Comparison of ENCODE assay signal across 24 mouse cellular contexts in genomic region chr16:95245499-95245898, GRCm38 (mm10). TPM values are rescaled to one million over a fixed set of nuclear protein-coding genes. Genes with fewer than 3 reads are reported as not detected.
DNase-seq lines count a peak whose midpoint lies in the region; ATAC-seq and TF ChIP-seq lines count a peak whose summit lies in the region.
"Had no signal": no experiment of that assay in that cellular context is flagged by ENCODE, and none has a peak within 500 bp of the region (broad histone marks: within the 10 kb centered on the region; RNA-seq: fewer than 3 reads in every experiment).

No protein-coding gene starts in this region.

- no peak for ATAC-seq in heart, embryonic 16.5 days (replicated peaks; ENCODE audit: extremely low read depth, insufficient read depth, low FRiP score)
- no peak for ATAC-seq in heart, embryonic 12.5 days (ENCODE audit: insufficient number of reproducible peaks, low FRiP score)
- no peak for ATAC-seq in kidney, postnatal 0 days (replicated peaks; ENCODE audit: low FRiP score, low read depth)
- ATAC-seq in common myeloid progenitor, adult 5-6 weeks (replicated peaks; ENCODE audit: low read depth, poor library complexity, severe bottlenecking) = peak; percentile 14; the same call in 1 of the 2 replicates
- ATAC-seq in megakaryocyte progenitor cell, adult 5-6 weeks (replicated peaks; ENCODE audit: poor library complexity) = 0 out of 2 replicates have a peak, but pooled peaks have one; percentile 23
- ATAC-seq: CD4-positive, CD25-positive, alpha-beta regulatory T cell, adult 4 months; forebrain, embryonic 15.5 days; inflammation-experienced regulatory T-cells, adult 6 months; intestine, postnatal 0 days had no signal

- TF ChIP-seq CTCF in kidney, postnatal 0 days (IDR thresholded peaks at IDR 0.05; ENCODE audit: low read depth) = no peak

- no peak overlapping the region for H3K4me2 ChIP-seq in heart, embryonic 16.5 days (ENCODE audit: low read depth, low read length)
- no peak overlapping the region for H3K4me2 ChIP-seq in heart, embryonic 12.5 days
- H3K4me2 ChIP-seq in kidney, postnatal 0 days (ENCODE audit: low read length) = no peak overlapping the region
- H3K4me2 ChIP-seq: embryonic facial prominence, embryonic 15.5 days; forebrain, embryonic 15.5 days; hindbrain, embryonic 15.5 days had no signal

- DNase-seq in kidney, postnatal 0 days (ENCODE audit: low spot score) = no peak
- DNase-seq in kidney, postnatal 14 days = no peak
- DNase-seq in limb, embryonic 10.5 days (ENCODE audit: low spot score) = no peak
- DNase-seq: adrenal gland, adult 8-10 months; adrenal gland, postnatal 36 days; B cell, adult 2 months; cerebellum, adult 2 months; cerebellum, postnatal 10 days; embryo, embryonic 11 days; gastrocnemius, postnatal 36 days had no signal

- peaks cover 28% of the 10 kb centered on the region for H3K4me1 ChIP-seq in heart, embryonic 16.5 days (ENCODE audit: control insufficient read depth, insufficient read depth, low read length)
- peaks cover 29% of the 10 kb centered on the region for H3K4me1 ChIP-seq in heart, embryonic 12.5 days (replicated peaks)
- no peaks in the 10 kb centered on the region; the same call in 1 of the 2 replicates for H3K4me1 ChIP-seq in kidney, postnatal 0 days (replicated peaks; ENCODE audit: insufficient read depth, low read length)
- 0 out of 2 replicates have a peak, but pooled peaks cover 3% of the 10 kb centered on the region for H3K4me1 ChIP-seq in limb, embryonic 10.5 days
- H3K4me1 ChIP-seq: forebrain, embryonic 10.5 days; hindbrain, embryonic 10.5 days; hindbrain, embryonic 15.5 days had no signal

- H3K4me3 ChIP-seq in heart, embryonic 16.5 days (ENCODE audit: low read length) = no peak overlapping the region
- H3K4me3 ChIP-seq in heart, embryonic 12.5 days = no peak overlapping the region
- no peak overlapping the region for H3K4me3 ChIP-seq in kidney, postnatal 0 days (replicated peaks; ENCODE audit: low read depth, low read length)
- H3K4me3 ChIP-seq in limb, embryonic 10.5 days = no peak overlapping the region
- H3K4me3 ChIP-seq: embryonic facial prominence, embryonic 15.5 days; erythroblast, embryonic 14.5 days; forebrain, embryonic 10.5 days; forebrain, embryonic 15.5 days; hindbrain, embryonic 10.5 days; hindbrain, embryonic 15.5 days had no signal

- H3K36me3 ChIP-seq in heart, embryonic 16.5 days (ENCODE audit: control insufficient read depth, insufficient read depth) = no peaks in the 10 kb centered on the region
- no peaks in the 10 kb centered on the region for H3K36me3 ChIP-seq in heart, embryonic 12.5 days
- no peaks in the 10 kb centered on the region for H3K36me3 ChIP-seq in kidney, postnatal 0 days (ENCODE audit: insufficient read depth, low read length)
- no peaks in the 10 kb centered on the region for H3K36me3 ChIP-seq in limb, embryonic 10.5 days
- H3K36me3 ChIP-seq: embryonic facial prominence, embryonic 15.5 days; forebrain, embryonic 10.5 days; forebrain, embryonic 15.5 days; G1E; hindbrain, embryonic 10.5 days; hindbrain, embryonic 15.5 days had no signal

- H3K9me3 ChIP-seq in heart, embryonic 16.5 days (replicated peaks; ENCODE audit: control insufficient read depth, low read length) = no peaks in the 10 kb centered on the region
- no peaks in the 10 kb centered on the region for H3K9me3 ChIP-seq in heart, embryonic 12.5 days (replicated peaks)
- no peaks in the 10 kb centered on the region for H3K9me3 ChIP-seq in kidney, postnatal 0 days (replicated peaks; ENCODE audit: low read length)
- H3K9me3 ChIP-seq in limb, embryonic 10.5 days (replicated peaks) = no peaks in the 10 kb centered on the region
- H3K9me3 ChIP-seq: embryonic facial prominence, embryonic 15.5 days; forebrain, embryonic 10.5 days; forebrain, embryonic 15.5 days; G1E; hindbrain, embryonic 10.5 days; hindbrain, embryonic 15.5 days had no signal

- H3K9ac ChIP-seq in heart, embryonic 16.5 days (ENCODE audit: low read length) = no peak overlapping the region
- H3K9ac ChIP-seq in heart, embryonic 12.5 days = no peak overlapping the region
- H3K9ac ChIP-seq in kidney, postnatal 0 days (ENCODE audit: low read depth, low read length) = no peak overlapping the region
- H3K9ac ChIP-seq: embryonic facial prominence, embryonic 15.5 days; forebrain, embryonic 15.5 days; hindbrain, embryonic 15.5 days had no signal

- WGBS in heart, embryonic 16.5 days = 57% methylated on average over 3 of the region's 3 CpGs
- WGBS in heart, embryonic 12.5 days = 52% methylated on average over 3 of the region's 3 CpGs
- 82% methylated on average over 3 of the region's 3 CpGs for WGBS in kidney, postnatal 0 days
- 80% methylated on average over 3 of the region's 3 CpGs for WGBS in limb, embryonic 10.5 days

- H3K27me3 ChIP-seq in heart, embryonic 16.5 days (ENCODE audit: control insufficient read depth, insufficient read depth, low read length) = no peaks in the 10 kb centered on the region
- no peaks in the 10 kb centered on the region for H3K27me3 ChIP-seq in heart, embryonic 12.5 days (replicated peaks)
- H3K27me3 ChIP-seq in kidney, postnatal 0 days (ENCODE audit: insufficient read depth, low read length) = no peaks in the 10 kb centered on the region
- H3K27me3 ChIP-seq in limb, embryonic 10.5 days (ENCODE audit: low read depth, poor library complexity, severe bottlenecking) = no peaks in the 10 kb centered on the region
- H3K27me3 ChIP-seq: embryonic facial prominence, embryonic 15.5 days; forebrain, embryonic 15.5 days; hindbrain, embryonic 15.5 days had no signal

- peak overlapping the region; percentile 10 for H3K27ac ChIP-seq in heart, embryonic 16.5 days (ENCODE audit: low read length)
- no peak overlapping the region for H3K27ac ChIP-seq in heart, embryonic 12.5 days (ENCODE audit: poor library complexity, severe bottlenecking)
- 0 out of 2 replicates have a peak overlapping the region, but pooled peaks have one; percentile 22 for H3K27ac ChIP-seq in kidney, postnatal 0 days
- no peak overlapping the region for H3K27ac ChIP-seq in limb, embryonic 10.5 days
- H3K27ac ChIP-seq: embryonic facial prominence, embryonic 15.5 days; forebrain, embryonic 10.5 days; forebrain, embryonic 15.5 days; hindbrain, embryonic 10.5 days; hindbrain, embryonic 15.5 days had no signal

RNA-seq across cellular contexts. Expression of gene Kcnj15, which starts 11.9 kb away (rescaled TPM):
- 3.1 and 3.3 TPM in 2 replicates for polyA plus RNA-seq in heart, embryonic 16.5 days (2015; fragmentation: Nextera tagmentation; extraction: Ambion mirVana)
- 0.53 and 1.1 TPM in 2 replicates for polyA plus RNA-seq in heart, embryonic 12.5 days (2016; fragmentation: Nextera tagmentation; extraction: Ambion mirVana)
- 14.7 and 15.9 TPM in 2 replicates for polyA plus RNA-seq in kidney, postnatal 0 days (2015; fragmentation: Nextera tagmentation; extraction: Ambion mirVana)
- not detected in 2 replicates for total RNA-seq in common myeloid progenitor, adult 5-6 weeks (2017)
- not detected in 2 replicates for total RNA-seq in megakaryocyte progenitor cell, adult 5-6 weeks (2015)
- total RNA-seq in megakaryocyte progenitor cell, adult 5-6 weeks (2017) = under 0.01 TPM in 1 of 2 replicates, not detected in the other
- polyA plus RNA-seq in limb, embryonic 10.5 days (2016; fragmentation: Nextera tagmentation; extraction: Ambion mirVana) = 0.49 and 0.69 TPM in 2 replicates
- polyA plus RNA-seq: cerebellum, adult 2 months; G1E had no signal

Comparison
In these comparisons a context has a peak if more than half of its experiments do, and no peak if none do; other contexts are left out.
1. H3K27ac ChIP-seq: peak in heart, embryonic 16.5 days (single experiment) and kidney, postnatal 0 days (single experiment); none in heart, embryonic 12.5 days (single experiment) and limb, embryonic 10.5 days (single experiment).
2. ATAC-seq: peak in common myeloid progenitor, adult 5-6 weeks (single experiment) and megakaryocyte progenitor cell, adult 5-6 weeks (single experiment); none in heart, embryonic 16.5 days (single experiment), heart, embryonic 12.5 days (single experiment) and kidney, postnatal 0 days (single experiment).